Mouse (Mus musculus) frontal cortex, adult (tissue): Measurements from ENCODE around the gene Dmpk.

ENCODE experiments used
- ATAC-seq: cut with Nextera tagmentation; 2 replicates; pipeline ENCODE4 v1.9.2; 2017; ENCODE audit warnings: mild to moderate bottlenecking, moderate library complexity, mixed read lengths; ENCODE audit not compliant: low TSS enrichment

Gene Dmpk

DNA sequence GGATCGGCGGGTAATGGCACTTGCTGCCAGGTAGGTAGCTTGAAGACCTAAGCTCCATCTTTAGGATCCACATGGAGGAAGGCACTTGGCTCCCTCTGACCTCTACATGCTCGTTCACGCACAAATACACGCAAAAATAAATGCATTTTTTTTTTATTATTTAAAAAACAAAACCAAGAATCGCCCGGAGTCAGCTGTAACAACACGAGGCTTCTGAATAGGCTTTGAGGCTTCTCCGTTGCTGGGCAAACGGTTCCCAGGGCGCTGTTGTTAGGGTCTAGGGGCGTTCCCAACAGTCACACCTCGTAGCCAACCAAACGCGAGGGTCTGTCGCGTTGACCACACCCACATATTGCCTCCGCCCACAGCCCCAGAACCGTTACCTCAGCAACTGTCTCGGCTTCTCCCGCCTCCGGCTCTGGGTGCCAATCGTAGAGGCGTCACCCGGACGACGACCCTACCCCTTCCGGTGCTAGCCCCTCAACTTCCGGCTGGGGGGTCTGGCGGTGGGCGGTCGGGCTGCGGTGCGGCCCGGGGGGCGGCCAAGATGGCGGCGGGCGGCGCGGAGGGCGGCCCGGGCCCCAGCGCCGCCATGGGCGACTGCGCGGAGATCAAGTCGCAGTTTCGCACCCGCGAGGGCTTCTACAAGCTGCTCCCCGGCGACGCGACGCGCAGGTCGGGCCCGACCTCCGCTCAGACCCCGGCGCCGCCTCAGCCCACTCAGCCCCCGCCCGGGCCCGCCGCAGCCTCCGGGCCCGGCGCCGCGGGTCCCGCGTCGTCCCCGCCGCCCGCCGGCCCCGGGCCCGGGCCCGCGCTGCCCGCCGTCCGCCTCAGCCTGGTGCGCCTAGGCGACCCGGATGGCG is 7.7 kb upstream of the Dmpk start, which contains the start of gene Dmwd:
Gene Dmwd, plus strand, starts transcription at position 505 of the 863 bp plus-strand sequence.
- peak; percentile 89 for ATAC-seq

DNA sequence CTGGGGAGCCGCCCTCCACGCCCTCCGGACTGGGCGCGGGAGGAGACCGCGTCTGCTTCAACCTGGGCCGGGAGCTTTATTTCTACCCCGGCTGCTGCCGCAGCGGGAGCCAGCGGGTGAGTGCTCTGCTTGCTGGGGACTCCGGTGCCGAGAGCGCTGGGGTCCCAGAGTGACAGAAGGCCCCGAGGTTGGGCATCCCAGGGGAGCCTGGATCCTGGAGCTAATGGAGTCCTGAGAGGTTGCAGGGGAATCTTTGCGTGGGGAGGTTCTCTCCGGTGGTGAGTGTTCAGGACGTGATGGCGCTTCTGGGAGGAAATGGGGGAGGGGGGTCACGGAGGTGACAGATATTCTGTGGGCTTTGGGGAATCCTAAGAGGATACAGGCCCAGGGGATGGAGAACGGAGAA is 7.1 kb upstream of the Dmpk start:
- ATAC-seq = peak; percentile 22; the same call in 1 of the 2 replicates

DNA sequence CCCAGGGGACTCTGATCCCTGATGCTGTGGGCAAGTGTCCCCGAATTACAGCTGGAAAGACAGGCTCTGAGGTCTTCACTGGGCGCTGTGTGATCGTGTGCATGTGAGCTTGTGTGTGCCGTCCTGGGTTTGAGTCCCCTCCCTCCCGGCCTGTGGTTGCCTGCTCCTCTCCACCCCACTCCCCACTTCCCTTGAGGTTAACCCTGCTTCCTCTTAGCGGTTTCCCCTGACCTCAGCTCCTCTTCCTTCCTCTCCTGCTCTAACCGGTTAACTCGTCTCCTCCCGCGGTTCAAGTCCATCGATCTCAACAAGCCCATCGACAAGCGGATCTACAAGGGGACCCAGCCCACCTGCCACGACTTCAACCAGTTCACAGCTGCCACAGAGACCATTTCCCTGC is 5.9 kb upstream of the Dmpk start:
- no peak for ATAC-seq

DNA sequence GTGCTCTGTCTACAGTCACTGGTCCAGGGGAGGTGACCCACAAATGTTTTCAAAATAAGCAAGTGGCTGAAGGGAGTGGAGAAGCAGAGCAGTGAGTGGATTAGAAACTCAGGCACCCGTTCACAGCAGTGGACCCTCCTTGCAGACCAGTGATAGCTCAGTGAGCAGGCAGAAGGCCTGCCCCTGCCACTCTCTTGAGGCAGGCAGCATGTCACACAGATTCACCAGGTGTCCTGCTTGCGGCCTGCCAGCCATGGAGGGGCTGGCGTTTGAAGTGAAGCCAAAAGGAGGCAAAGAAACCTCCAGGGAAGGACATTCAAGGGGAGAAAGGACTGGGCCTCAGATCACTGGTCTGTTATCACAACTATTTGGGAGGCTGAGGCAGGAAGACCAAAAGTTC is 4.9 kb upstream of the Dmpk start:
- no peak for ATAC-seq

DNA sequence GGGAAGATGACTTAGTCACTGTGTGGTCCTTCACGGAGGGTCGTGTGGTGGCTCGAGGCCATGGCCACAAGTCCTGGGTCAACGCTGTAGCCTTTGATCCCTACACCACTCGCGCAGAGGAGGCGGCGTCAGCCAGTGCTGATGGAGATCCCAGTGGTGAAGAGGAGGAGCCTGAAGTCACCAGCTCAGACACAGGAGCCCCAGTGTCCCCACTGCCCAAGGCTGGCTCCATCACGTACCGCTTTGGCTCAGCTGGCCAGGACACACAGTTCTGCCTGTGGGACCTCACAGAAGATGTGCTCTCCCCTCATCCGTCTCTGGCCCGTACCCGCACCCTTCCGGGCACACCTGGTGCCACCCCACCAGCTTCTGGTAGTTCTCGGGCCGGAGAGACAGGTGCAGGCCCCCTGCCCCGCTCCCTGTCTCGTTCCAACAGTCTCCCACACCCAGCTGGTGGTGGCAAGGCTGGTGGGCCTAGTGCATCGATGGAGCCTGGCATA is 3.1 kb upstream of the Dmpk start:
- no peak for ATAC-seq

DNA sequence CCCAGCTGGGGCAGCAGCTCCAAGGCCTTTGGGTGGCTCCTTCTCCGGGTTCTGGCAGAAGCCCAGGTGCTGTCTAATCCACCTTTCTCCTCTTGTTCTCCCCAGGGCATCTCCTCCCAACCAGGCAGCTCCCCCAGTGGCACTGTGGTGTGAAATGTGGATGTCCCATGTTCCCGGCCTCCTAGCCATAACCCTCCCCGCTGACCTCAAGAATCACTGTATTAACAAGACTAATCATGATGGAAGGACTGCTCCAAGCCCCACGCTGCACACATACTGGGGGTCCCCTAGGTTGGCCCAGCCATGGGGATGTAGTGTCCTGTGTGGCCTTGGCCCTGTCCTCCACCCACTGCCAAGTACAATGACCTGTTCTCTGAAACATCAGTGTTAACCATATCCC is 1.5 kb upstream of the Dmpk start:
- ATAC-seq = no peak

DNA sequence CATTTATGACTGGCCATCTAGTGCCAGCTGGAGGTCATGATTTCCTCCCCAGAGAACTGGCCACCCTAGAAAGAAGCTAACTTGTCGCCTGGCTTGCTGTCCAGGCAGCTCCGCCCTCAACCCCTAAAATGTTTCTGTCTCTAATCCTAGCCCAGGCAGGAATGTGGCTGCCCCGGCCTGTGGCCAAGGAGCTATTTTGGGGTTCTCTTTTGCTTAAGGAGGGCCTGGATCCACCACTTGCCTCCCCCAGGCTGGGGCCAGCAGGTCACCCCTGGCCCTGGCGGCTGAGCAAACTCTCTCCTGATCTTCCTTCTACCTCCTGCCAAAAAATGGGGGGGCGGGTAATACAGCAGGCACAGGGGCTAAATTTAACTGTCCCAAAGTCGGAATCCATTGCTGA is 553 bp upstream of the Dmpk start:
- ATAC-seq = no peak

DNA sequence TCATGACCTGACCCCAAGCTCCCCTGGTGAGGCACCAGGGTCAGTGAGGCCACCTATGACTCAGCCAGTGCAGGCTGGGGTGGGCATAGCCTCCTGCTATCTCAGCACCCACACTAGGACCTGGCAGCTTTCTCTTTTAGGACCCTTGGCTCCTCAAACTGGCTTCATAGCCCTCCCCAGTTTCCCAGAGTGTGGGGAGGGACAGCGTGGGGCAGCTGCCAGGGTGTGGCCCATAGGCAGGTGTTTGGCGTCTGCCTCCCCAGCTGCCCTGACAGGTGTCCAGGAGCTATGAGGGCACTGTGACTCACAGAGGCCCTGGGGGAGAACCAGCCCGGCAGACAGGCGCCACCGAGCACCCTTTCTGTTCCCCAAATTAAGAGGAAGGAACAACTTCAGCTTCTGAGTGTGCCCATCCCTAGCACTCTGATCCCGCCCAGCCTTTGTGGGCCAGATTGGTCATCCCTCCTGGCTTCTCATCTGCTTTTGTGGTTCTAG is 675 bp downstream of the Dmpk start:
- ATAC-seq = no peak

DNA sequence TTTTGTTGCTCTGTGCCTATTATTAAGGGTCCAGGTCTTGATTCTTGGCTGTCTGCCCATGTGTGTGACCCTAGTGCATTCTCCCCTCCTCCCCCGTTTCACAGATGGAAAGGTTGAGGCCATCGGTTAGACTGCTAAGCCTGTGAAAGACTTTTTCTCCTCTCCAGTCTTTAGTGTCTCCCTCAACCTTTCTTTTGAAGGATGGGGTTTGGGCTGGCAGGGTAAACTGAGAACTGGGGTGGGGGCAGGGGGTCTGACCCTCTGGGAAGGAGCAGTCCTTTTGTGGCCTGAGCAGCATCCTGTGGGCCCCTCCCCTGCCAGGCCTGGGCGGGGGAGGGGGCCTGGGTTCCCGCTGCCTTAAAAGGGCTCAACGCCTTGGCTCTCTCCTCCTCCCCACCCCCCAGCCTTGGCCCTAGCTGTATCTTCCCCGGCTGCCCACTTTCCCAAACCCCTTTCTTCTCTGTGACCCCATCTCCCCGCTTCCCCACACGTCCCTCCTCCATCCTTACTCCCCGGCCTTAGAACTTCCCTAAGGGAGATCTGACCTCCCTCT is 1.3 kb downstream of the Dmpk start:
- ATAC-seq = no peak

DNA sequence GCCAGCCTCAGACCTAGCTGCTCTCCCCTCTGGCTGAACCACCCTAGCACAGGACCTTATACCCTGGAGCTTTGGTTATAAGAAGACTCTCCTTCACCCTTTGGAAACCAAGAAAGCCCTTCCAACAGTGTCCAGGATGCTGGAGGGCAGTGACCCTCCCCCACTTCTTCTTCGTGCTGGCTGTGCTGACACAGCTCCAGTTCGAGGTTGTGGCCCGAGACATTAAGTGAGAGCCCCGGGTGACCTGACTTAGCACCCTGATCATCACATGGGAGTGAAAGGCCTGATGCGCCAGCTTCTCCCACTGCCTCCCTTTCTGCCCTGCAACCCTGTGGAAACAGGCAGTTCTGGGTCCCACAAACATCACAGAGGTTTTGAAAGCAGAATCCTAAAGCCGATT is 1.8 kb downstream of the Dmpk start:
- ATAC-seq = no peak

DNA sequence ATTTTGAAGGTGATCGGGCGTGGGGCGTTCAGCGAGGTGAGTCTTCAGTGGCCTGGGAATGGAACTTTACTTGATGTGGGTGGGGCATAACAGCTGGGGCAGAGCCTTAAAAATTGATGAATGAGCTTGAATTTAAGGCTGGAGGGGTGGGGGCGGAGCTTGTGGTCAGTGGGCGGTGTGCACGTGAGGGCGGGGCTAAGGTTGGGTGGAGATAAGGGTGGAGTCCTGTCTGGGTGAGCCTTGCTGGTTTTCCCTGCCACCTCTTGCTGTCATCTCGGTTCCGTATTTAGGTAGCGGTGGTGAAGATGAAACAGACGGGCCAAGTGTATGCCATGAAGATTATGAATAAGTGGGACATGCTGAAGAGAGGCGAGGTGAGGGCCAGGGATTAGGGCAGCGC is 2.4 kb downstream of the Dmpk start:
- no peak for ATAC-seq

DNA sequence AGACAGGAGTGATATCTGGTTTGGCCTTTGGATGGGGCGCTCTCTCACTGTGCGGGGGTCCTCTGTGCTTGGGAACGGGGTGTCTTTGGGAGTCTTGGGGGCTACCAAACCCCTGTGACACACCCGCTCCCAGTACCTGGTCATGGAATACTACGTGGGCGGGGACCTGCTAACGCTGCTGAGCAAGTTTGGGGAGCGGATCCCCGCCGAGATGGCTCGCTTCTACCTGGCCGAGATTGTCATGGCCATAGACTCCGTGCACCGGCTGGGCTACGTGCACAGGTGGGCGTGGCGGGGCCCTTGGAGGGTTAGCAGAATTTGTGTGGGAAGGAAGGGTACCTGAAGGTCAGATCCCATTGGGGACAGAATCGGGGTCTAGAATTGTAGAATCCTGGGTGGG is 3.1 kb downstream of the Dmpk start:
- no peak for ATAC-seq

DNA sequence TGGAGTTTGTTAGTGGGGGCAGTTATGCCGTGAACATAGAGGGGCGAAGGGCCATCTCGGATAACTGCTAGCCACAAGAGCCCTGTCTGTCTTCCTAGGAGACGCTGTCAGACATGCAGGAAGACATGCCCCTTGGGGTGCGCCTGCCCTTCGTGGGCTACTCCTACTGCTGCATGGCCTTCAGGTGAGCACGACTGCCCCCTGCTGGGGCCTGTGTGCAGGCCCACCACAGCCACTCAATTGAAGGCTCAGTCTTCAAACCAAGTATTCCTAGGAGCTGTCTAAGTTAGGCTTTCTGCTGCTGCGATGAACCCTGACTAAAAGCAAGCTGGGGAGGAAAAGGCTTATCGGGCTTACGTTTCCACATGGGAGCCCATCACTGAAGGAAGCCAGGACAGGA is 5.2 kb downstream of the Dmpk start:
- ATAC-seq = no peak

DNA sequence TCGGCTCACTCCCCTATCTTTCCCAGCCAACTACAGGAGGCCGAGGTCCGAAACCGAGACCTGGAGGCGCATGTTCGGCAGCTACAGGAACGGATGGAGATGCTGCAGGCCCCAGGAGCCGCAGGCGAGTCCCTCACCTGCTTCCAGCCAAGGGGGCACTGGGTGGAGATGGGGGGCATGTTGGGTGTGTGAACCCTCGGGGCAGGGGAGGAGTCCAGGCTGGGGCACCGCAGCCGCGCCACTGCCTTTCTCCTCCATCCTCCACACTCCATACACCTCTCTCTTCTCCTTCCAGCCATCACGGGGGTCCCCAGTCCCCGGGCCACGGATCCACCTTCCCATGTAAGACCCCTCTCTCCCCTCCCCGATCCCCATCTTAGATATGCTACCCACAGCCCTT is 8.3 kb downstream of the Dmpk start:
- no peak for ATAC-seq

DNA sequence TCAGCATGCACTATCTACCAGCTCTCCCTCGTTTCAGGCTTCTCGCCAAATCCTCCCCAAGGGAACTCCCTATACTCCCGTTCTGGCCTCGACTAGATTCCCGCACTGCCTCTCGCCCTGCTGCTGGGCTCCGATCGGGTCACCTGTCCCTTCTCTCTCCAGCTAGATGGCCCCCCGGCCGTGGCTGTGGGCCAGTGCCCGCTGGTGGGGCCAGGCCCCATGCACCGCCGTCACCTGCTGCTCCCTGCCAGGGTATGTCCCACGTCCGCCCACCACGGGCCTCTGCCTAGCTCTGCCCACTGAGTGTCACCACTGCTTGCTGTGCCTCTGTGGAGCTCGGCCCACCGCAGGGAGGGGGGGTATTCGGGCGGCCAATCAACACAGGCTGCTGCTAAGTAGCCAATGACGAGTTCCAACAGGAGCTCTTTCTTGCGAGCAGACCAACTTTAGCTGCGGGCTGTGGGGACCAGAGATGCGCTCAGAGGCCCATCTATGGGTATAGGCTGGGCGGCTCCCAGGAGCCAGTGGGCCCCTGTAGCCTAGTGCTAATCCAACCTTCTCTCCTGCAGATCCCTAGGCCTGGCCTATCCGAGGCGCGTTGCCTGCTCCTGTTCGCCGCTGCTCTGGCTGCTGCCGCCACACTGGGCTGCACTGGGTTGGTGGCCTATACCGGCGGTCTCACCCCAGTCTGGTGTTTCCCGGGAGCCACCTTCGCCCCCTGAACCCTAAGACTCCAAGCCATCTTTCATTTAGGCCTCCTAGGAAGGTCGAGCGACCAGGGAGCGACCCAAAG is 8.9 kb downstream of the Dmpk start:
- 0 out of 2 replicates have a peak, but pooled peaks have one; percentile 4 for ATAC-seq

DNA sequence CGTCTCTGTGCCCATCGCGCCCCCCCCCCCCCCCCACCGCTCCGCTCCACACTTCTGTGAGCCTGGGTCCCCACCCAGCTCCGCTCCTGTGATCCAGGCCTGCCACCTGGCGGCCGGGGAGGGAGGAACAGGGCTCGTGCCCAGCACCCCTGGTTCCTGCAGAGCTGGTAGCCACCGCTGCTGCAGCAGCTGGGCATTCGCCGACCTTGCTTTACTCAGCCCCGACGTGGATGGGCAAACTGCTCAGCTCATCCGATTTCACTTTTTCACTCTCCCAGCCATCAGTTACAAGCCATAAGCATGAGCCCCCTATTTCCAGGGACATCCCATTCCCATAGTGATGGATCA is 9.5 kb downstream of the Dmpk start:
- ATAC-seq = peak; percentile 72

DNA sequence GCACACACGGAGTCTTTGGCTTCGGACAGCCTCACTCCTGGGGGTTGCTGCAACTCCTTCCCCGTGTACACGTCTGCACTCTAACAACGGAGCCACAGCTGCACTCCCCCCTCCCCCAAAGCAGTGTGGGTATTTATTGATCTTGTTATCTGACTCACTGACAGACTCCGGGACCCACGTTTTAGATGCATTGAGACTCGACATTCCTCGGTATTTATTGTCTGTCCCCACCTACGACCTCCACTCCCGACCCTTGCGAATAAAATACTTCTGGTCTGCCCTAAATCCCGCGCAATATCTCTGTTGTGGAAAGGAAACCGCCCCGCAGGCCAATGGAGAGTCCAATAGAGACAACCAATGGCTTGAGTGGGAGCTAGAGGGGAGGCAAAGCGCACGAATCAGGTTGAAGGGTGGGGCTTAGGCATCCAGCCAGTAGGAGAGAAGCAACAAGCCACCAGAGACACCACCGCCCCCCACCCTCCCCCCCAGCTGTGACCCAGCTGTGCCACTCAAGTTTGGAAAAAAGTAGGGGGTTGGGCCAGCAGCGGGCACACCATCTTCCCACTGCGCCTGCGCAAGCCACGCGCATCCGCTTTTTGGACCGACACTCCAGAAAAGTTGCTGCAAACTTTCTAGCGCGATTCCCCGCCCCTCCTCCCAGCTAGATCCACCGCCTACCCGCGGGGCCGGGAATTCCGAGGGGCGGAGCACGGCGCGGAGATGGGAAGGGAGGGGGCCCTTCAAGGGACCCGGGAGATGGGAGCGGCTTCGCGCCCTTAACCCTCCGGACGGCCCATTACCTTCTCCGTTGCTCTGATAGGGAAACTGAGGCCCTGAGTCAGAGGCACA is 10.1 kb downstream of the Dmpk start:
- ATAC-seq = peak; percentile 32; the same call in 1 of the 2 replicates

DNA sequence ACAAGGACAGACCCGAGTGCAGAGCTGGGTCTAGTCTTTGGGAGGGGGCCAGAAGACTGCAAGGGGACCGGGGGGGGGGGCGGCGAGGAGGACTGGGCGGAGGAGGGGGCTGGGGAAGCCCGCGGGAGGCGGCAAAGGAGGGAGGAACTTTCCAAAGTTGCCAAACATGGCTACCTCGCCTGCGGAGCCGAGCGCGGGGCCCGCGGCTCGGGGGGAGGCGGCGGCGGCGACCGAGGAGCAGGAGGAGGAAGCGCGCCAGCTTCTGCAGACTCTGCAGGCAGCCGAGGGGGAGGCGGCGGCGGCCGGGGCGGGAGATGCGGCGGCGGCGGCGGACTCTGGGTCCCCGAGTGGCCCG is 10.8 kb downstream of the Dmpk start, which contains the start of gene Six5:
Gene Six5, plus strand, starts transcription at position 124 of the 355 bp plus-strand sequence.
- ATAC-seq = no peak

DNA sequence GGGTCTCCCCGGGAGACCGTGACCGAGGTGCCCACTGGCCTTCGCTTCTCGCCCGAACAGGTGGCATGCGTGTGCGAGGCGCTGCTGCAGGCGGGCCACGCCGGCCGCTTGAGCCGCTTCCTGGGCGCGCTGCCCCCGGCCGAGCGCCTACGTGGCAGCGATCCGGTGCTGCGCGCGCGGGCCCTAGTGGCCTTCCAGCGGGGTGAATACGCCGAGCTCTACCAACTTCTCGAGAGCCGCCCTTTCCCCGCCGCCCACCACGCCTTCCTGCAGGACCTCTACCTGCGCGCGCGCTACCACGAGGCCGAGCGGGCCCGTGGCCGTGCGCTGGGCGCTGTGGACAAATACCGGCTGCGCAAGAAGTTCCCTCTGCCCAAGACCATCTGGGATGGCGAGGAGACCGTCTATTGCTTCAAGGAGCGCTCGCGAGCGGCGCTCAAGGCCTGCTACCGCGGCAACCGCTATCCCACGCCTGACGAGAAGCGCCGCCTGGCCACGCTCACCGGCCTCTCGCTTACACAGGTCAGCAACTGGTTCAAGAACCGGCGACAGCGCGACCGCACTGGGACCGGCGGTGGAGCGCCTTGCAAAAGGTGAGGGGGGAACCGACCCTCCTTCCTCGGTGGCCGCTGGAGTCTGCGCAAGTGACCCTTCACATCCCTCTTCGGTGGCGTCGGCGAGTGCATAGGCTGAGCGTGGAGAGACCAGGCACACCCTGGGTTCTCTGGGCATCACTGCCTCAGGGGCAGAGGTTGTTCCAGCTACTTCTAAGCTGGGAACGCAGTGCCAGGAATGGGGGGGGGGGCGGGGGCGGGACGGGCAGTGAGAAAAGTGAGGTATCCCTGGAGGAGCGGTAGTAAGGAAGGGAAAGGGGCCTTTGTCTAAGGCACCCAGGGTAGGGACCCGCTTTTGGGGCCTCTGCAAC is 11.4 kb downstream of the Dmpk start:
- ATAC-seq = no peak

DNA sequence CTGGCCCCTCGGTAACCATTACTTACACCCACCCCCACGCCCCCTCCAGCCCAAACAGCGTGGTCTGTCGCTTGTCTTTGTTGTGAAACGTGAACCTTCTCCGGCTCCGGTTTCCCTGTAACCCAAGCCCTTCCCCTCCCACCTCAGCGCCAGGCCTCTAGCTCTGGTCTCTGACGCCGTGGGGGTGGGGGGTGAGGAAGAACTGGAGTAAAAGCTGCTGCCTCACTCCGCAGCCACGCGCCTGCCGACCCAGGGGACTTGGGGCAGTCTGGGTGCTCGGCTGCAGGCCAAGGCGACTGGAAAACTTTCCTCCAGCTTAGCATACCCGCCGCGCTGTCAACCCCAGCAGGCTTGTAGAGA is 12.1 kb downstream of the Dmpk start:
- ATAC-seq = no peak
